Mouse (Mus musculus) cortical plate, adult 2 months (tissue): ENCODE measurements at regions not wholly inside any gene's neighbourhood (a gene's known extent, or its start where the extent isn't known, plus 50 kb on each side); places are given as distances from the start of the nearest gene placed in this dataset.

ENCODE experiments used
- CTCF ChIP-seq: fragments of 200-500 bp; IDR thresholded peaks from 2 replicates; pipeline ENCODE4 v1.5.1; 2011; ENCODE audit warnings: mild to moderate bottlenecking, control low read depth, low read length; ENCODE audit not compliant: insufficient read depth; ENCODE audit errors: extremely low read depth
- POLR2A ChIP-seq: fragments of 200-500 bp; IDR thresholded peaks from 2 replicates; pipeline ENCODE4 v1.6.1; 2011; ENCODE audit warnings: mild to moderate bottlenecking, low read length, control low read depth; ENCODE audit not compliant: insufficient read depth; ENCODE audit errors: extremely low read depth

- TF ChIP-seq CTCF (no peak), POLR2A (no peak)
These were observed 266.4 kb upstream of the Id2 start for GRCm38 (mm10) chr12:25363341-25363740.
